In genomic region chr6:93912003-93912581, GRCm38 (mm10) we compare ENCODE assay signal across 8 mouse cellular contexts.
DNase-seq lines count a peak whose midpoint lies in the region; ATAC-seq lines count a peak whose summit lies in the region.

No protein-coding gene starts in this region.

- H3K27ac ChIP-seq in kidney, embryonic 15.5 days = peak overlapping the region; percentile 89
- H3K27ac ChIP-seq in hindbrain, embryonic 13.5 days = peak overlapping the region; percentile 98
- peak overlapping the region; percentile 99 for H3K27ac ChIP-seq in midbrain, embryonic 13.5 days

- H3K4me2 ChIP-seq in kidney, embryonic 15.5 days = peak overlapping the region; percentile 65
- peak overlapping the region; percentile 78 for H3K4me2 ChIP-seq in hindbrain, embryonic 13.5 days
- peak overlapping the region; percentile 73 for H3K4me2 ChIP-seq in midbrain, embryonic 13.5 days (replicated peaks)

- WGBS in kidney, embryonic 15.5 days = 14% methylated on average over 8 of the region's 8 CpGs
- WGBS in hindbrain, embryonic 13.5 days = 3% methylated on average over 8 of the region's 8 CpGs
- WGBS in midbrain, embryonic 13.5 days = 0% methylated on average over 8 of the region's 8 CpGs

- peaks cover 21% of the 10 kb centered on the region for H3K4me1 ChIP-seq in kidney, embryonic 15.5 days
- H3K4me1 ChIP-seq in hindbrain, embryonic 13.5 days (replicated peaks) = peaks cover 43% of the 10 kb centered on the region
- H3K4me1 ChIP-seq in midbrain, embryonic 13.5 days (replicated peaks) = peaks cover 52% of the 10 kb centered on the region

- H3K4me3 ChIP-seq in kidney, embryonic 15.5 days (replicated peaks) = peak overlapping the region; percentile 38
- H3K4me3 ChIP-seq in hindbrain, embryonic 13.5 days = peak overlapping the region; percentile 59
- H3K4me3 ChIP-seq in midbrain, embryonic 13.5 days (replicated peaks) = peak overlapping the region; percentile 53

- H3K27me3 ChIP-seq in kidney, embryonic 15.5 days = no peaks in the 10 kb centered on the region
- no peaks in the 10 kb centered on the region for H3K27me3 ChIP-seq in hindbrain, embryonic 13.5 days
- H3K27me3 ChIP-seq in midbrain, embryonic 13.5 days = no peaks in the 10 kb centered on the region

- peak overlapping the region; percentile 43 for H3K9ac ChIP-seq in kidney, embryonic 15.5 days
- peak overlapping the region; percentile 91 for H3K9ac ChIP-seq in hindbrain, embryonic 13.5 days
- H3K9ac ChIP-seq in midbrain, embryonic 13.5 days (replicated peaks) = peak overlapping the region; percentile 87

- ATAC-seq in kidney, embryonic 15.5 days (replicated peaks; ENCODE audit: low FRiP score) = peak; percentile 57
- peak; percentile 38 for ATAC-seq in hindbrain, embryonic 13.5 days (ENCODE audit: low FRiP score)
- ATAC-seq in midbrain, embryonic 13.5 days = peak; percentile 22
- ATAC-seq in erythroblast, adult 5-6 weeks (replicated peaks; ENCODE audit: low FRiP score, poor library complexity, severe bottlenecking) = no peak

- DNase-seq in kidney, postnatal 10 days = no peak
- DNase-seq in cerebellum, postnatal 25 days = peak; percentile 13 to 17
- DNase-seq in natural killer cell, adult 2 months (ENCODE audit: low spot score in 2 of 2) = no peak
- DNase-seq in lung, postnatal 14 days = no peak

- H3K9me3 ChIP-seq in kidney, embryonic 15.5 days (replicated peaks) = no peaks in the 10 kb centered on the region
- H3K9me3 ChIP-seq in hindbrain, embryonic 13.5 days = no peaks in the 10 kb centered on the region
- H3K9me3 ChIP-seq in midbrain, embryonic 13.5 days = no peaks in the 10 kb centered on the region

- H3K36me3 ChIP-seq in kidney, embryonic 15.5 days = no peaks in the 10 kb centered on the region
- no peaks in the 10 kb centered on the region for H3K36me3 ChIP-seq in hindbrain, embryonic 13.5 days
- no peaks in the 10 kb centered on the region for H3K36me3 ChIP-seq in midbrain, embryonic 13.5 days

Comparison
In these comparisons a context has a peak if more than half of its experiments do, and no peak if none do; other contexts are left out.
1. DNase-seq: peak in cerebellum, postnatal 25 days (2 of 2); none in kidney, postnatal 10 days (single experiment), natural killer cell, adult 2 months (0 of 2) and lung, postnatal 14 days (single experiment).
2. Peak in every context shown above with its lines, with median percentiles within 50 percentile points of each other: H3K27ac ChIP-seq, H3K4me2 ChIP-seq, H3K4me3 ChIP-seq and H3K9ac ChIP-seq.